Mouse (Mus musculus): ENCODE data around the gene Alg2.

Gene Alg2

DNA sequence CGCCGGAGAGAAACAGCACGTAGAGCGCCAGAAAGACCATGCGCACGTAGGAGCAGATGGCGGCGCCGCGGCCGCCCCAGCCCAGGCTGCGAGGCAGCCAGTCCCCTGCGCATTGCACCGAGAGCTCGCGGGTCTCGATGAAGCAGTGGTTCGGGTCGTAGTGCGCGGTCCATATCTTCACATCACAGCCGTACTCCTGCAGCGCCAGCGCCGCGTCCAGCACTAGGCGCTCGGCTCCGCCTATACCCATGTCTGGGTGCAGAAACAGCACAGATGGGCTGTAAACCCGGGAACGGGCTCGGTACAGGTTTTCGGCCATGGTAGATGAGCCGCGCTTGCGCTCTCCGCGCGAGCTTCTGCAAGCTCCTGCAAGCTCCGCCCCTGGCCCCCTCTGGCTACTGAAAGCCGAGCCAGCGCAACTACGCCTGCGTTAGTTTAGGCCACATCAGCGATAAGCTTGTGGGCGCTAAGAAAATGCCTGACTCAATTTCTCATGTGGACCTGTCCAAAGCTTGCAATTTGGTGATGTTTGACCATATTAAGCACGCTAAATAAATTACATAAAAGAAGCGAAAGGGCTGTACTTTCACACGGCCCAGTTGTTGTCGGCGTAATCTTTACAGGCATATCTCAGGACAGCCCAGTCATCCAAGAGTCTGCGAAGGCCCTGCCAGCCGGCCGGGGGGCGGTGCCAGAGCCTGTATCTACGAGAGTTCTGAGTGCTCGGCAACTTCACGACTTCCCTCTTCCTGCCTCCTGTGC lies at the start of gene Alg2, which contains the start of gene Sec61b:
Alg2 (minus strand) TSS at position 366 of the 762 bp plus-strand sequence.
Sec61b (plus strand) TSS at position 691 of the 762 bp plus-strand sequence.
- DNase-seq (ENCODE audit: low read depth), result peak; percentile 97

DNA sequence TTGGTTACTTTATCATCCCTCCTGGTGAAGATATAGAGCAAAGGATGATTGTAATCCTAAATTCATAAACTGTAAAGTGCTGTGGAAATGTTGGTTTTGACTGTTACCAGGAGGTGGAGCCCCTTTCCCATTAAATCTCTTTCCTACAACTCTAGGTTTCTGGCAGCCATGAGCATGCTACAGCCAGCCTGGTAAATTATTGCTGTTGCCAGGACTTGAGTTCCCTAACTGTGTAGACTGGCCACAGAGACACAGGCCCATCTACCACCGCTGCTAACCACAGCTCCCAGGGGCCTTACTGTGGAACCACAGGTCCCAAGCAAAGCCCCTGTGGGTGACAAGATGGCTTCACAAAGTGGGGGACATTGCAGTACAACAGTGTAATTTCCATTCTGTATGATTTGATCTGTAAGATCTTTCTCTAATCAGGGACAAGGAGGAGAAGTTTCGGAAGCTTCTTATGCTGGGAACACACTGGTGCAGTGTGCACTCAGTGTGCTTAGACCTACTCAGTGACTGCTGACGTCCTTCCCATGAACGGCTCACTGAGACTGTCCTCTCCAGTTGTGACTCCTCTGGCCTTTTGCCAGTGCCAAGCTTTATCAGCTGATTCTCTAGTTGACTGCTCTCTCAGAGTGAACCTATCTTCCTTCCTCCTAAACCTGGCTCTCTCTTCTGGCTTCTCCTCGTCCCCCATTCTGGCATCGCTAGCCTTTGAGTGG lies 47.9 kb upstream of the Alg2 start:
- no peak for DNase-seq (ENCODE audit: low read depth)

DNA sequence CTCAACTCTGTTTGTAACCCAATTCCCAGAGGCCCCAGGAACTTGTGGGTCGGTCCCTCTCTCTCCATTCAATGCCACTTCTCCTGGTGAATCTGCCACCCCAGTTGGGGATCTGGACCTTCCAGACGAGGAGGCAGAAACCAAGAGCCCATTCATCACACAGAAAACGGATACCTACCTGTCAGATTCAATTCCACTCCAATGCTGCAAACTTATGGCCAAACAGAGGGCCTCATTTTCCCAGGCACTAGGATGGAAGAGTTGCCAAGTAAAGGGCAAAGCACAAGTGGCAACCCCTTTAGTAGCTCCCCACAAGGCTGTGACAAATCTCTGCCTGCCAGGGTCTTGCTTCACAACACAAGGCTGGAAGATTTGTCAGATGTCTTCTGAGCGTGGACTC lies 45.9 kb upstream of the Alg2 start:
- no peak for DNase-seq (ENCODE audit: low read depth)

DNA sequence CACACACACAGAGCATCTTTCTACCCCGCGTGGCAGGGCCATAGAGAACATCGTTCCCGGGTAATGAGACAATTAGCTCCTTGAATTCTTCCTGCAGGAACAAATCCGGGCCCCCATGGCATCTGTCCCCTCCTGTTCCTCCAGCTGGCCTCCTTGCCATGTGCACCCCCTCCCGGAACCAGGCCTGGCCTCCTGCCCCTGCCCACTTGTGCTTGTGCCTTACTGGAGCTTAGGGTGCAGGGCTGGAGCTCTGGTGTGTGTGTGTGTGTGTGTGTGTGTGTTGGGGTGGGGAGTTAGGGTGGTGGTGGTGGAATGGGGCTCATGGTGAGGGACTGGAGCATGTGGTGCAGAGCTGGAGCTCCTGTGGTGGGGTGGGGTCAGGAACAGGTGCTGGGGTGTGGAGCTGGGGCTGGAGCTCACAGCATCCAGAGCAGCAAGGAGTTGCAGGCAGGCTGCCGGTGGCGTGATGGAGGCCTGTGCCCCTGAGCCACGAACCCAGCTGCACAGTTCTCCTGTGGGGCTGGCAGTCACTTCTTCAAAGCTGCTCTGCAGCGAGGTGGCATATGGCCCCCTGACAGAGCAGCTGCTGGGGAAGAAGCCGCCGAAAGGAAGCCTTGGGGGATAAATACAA lies 44.5 kb upstream of the Alg2 start:
- DNase-seq (ENCODE audit: low read depth), result no peak

DNA sequence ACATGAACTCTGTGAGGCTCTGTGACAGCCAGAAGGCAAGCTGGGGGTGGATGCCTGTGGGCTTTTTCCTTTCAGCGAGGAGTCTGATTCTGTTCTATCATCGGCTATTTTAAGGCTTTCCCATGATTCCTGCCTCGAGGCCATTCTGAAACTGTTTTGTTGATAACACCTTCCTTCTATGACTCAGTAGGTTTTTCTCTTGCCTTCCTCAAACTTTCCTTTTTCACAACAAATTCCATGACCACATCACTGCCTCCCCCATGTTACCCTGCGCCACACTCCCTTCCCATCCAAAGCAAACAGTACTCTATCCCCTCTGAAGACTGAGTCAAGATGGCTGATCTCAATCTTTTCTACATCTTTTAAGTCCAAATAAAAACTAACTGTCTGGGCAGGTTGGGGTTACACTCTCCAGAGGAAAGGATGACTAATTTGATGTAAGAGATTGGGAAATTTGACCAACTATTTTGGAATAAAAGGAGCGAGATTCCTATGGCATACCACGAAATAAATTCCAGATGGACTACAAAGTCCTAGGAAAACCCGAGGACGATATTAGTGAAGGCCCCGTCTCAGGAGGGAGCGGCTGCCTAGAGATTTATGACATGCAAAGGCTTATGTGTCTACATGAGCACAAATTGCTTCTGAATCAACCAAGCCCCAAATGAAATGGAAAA lies 30.8 kb upstream of the Alg2 start:
- DNase-seq (ENCODE audit: low read depth), result no peak

DNA sequence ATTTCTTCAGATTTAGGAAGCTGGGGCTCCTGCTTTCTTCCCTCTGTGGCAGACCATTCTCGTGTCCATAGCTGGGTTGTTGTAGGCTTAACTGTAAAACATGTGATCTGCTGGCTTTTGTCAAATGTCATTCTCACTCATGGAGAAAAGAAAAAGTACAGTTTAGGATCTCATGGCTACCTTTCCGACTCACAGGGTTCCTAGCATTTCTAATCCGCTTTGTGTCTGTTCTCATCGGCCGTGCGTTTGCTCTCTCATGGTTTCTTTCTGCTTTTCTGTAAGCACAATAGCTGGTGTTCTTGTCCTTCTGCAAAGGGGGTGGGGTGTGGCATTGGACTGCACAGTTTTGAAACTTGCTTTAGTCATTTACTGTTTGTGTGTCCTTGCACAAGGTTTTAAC lies 28.9 kb upstream of the Alg2 start:
- DNase-seq (ENCODE audit: low read depth), result no peak

DNA sequence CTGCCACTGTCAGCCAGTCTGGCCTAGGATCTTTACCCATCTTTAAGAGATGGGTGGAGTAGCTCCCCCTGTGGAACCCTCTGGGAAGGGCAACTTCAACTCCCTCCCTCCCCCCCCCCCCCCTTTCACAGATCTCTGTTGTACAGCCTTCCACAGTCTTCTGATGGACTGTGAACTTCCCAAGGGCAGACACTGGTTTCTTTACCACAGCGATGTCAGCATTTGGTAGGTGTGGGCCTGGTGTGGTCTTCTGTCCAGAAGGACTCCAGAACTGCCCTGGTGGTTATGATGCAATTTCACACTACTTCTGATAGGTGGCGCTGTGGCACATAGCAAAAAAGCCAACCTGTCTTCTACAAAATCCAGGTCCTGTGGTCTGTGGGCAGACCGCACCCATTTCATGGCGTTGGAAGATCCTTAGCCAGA lies 28.4 kb upstream of the Alg2 start:
- peak; percentile 73 for DNase-seq (ENCODE audit: low read depth)

DNA sequence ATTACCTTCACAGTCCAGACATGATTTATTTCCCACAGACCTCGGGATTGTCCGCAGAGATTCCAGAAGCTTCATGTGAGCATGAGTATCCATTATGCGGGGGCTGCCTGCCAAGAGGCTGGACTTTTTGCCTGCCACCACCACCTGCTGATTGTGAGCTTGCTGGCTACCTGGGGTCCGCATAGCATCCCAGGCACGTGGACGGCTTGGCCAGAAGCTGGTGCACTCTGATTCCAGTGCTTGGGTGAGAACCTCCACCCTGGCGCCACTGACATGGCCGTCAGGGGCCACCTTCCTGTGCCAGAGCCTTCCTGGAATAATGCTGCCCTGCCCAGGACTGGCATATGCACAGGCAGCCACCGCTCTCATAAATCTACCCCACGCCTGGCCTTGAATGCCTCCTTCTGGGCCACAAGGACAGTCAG lies 25.0 kb upstream of the Alg2 start:
- no peak for DNase-seq (ENCODE audit: low read depth)

DNA sequence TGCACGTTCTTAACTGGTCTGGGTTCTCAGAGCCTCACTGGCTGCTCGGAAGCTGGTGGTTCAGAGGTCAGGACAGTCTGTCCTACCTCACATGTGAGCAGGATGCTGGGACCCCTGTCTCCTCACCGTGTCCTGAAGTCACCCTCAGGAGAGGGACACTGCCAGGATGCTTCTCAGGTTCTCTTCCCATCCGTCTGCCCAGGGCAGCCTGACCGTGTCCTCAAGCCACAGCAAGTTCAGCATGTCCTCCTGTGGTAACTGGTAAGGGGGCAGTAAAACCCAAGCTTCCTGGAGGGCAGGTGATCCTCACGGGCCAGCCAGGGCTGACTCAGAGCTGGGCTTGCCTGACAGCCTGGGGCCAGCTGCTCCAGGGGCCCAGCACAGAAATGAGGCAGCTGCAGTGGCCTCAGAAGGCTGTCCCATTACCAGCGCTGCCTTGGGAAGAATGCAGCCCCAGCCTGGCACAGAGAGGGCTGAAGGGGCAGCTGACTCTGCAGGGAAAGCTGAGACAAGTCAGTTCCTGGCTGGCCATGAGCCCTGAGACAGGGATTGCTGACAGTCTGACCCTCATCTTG lies 23.8 kb upstream of the Alg2 start:
- no peak for DNase-seq (ENCODE audit: low read depth)

DNA sequence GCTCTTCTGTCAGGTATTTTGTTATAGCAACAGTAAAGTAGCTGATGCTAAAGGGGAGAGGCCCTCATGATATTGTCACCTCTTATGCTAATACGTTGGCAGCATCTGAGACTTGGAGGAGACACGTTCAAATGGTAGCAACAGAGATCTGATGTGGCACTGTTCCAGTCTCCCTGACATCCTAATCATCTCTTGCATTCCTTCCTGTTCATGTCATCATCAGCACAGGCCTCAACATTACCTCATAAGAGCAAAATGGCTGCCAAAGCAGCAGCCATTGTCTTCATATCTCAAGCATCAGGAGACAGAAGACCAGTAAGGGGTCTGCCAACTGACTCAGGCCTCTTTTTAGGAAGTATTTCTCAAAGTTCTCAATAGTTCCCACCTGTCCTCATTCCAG lies 20.6 kb upstream of the Alg2 start:
- DNase-seq (ENCODE audit: low read depth), result no peak

DNA sequence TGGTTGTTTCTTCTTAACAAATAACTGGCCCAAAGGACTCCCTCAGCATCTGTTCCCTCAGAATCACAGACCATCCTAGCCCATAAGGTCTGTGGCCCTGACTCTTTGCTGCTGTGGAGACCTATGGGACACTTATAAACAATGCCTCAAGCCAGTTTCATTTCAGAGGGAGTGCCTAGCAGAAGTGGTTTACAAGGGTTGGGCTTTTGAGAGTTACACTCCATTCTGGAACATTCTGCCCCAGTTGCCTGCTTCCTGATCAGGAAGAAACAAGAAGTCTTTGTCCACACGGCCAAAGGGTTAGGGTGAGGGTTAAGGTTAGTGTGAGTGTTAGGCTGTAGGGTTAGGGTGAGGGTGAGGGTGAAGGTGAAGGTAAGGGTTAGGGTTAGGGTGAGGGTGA lies 20.0 kb upstream of the Alg2 start:
- DNase-seq (ENCODE audit: low read depth), result no peak

DNA sequence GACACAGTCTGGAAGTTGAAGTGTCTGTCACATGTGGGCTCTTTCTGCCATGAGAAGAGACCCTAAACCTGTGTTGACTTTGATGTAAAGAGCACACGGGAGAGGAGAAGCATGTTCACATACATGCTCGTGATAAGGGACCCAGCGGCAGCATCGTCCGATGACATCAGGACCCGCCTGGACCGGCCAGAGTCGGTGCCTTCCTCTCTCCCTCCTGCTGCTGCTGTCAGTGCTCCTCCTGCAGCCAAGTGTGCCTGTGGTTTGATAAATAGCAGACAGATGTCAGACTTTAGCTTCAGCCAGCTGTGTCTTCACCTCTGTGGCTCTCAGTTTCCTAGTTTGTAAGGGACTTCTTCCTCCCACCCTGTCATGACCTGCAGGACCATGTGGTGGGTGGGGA lies 19.3 kb upstream of the Alg2 start:
- DNase-seq (ENCODE audit: low read depth), result no peak

DNA sequence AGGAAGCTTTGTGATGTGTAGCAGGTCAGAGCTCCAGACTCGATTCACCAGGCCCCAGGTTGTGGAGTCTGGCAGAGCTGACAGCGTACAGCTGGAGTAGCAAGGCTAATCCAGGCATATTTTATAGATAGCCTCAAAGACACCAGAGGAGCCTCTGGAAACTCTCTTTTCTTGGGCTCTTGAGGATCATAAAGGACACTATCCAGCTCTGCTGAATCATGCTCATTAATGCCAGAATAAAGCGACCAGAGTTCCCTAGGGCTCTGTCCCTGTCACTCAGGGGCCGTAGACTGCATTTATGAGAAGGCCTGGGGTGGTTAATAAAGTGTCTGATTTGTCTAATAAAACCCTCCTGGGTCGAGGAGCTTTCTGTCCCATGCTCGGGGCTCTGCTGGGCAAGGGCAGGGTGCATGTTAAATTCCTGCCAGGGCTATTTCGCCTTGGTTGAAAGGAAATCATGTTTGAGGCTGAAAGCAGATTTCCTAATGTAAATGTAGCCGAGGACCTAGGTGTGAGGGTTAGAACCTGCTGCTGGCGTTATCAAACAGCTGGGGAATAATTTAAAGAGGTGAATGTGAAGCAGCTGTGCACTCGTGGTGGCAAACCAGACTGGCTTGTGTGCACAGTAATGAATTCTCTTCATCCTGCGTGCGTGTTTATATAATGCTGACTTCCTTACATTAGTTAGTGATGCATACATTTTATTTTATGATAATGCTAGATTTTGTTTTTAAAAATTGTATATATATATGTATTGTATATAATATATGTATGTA lies 18.4 kb upstream of the Alg2 start:
- DNase-seq (ENCODE audit: low read depth), result no peak

DNA sequence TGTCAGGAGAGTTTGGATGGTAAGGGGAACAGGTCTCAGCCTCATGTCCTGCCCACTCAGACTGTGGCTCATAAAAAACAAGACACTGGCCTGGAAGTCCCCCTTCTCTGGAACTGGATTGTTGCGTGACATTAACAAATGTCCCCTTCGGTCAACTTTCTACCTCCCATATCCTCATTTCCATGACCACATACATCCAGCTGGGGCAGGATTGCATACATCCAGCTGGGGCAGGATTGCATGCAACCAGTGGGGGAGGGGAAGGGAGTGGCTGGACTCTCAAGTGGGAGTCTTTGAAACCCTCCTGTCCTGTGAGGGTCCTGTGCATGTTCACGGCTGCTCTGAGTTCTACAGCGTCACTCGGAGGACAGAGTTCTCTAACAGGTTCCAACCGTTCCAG lies 17.1 kb upstream of the Alg2 start:
- no peak for DNase-seq (ENCODE audit: low read depth)

DNA sequence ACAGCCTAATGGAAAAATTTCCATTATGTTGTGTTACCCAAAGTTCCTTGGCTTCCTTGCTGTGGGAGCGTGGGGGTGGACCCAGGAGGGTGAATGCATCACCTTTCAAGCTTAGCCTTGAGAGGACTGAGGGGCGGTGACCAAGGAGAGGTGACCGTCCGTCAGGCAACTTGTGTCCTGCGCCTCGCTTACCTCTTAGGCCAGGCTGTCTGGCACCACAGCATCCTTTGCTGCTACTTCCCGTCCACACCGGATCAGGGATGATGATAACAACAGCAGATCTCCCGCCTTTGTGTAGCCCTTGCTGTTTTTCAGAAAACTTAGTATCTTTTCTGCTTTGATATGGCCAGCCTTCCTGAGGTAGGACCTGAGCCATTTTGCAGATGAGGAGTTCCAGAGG lies 6.4 kb upstream of the Alg2 start:
- no peak for DNase-seq (ENCODE audit: low read depth)

DNA sequence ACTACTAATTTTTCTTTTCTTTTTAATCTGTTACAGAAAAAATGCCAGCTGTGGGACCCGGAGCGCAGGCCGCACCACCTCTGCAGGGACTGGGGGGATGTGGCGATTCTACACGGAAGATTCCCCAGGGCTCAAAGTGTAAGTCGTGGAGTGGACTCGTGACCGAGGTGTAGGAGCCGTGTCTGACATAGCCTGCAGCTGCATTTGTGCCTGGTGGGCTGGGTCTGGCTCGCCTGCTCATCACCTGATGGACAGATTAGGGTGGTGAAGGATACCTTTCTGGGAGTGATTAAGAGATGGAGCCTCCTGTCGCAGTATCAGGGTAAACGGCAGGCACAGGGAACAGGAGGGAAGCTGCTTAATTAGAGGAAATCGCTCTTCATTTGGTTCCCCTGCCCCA lies 6.0 kb upstream of the Alg2 start:
- DNase-seq (ENCODE audit: low read depth), result no peak

DNA sequence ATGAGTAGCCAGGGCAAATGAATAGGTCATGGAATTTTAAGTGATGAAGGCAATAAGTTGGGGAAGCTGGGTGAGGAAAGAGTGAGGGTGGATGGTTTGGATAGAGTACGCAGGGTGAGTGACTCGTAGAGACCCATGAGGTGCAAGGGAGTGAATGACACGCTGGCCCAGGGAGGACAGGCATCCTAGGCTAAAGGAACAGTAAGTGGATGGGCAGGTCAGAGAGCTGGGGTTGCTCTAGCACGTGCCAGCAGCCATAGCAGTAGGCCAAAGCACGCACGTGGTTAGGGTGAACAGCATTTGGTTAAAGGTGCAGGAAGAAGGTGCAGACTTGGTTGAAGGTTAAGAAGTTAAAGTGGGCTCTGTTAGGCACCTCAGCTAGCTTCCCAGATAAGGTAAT lies 3.4 kb upstream of the Alg2 start:
- DNase-seq (ENCODE audit: low read depth), result no peak

DNA sequence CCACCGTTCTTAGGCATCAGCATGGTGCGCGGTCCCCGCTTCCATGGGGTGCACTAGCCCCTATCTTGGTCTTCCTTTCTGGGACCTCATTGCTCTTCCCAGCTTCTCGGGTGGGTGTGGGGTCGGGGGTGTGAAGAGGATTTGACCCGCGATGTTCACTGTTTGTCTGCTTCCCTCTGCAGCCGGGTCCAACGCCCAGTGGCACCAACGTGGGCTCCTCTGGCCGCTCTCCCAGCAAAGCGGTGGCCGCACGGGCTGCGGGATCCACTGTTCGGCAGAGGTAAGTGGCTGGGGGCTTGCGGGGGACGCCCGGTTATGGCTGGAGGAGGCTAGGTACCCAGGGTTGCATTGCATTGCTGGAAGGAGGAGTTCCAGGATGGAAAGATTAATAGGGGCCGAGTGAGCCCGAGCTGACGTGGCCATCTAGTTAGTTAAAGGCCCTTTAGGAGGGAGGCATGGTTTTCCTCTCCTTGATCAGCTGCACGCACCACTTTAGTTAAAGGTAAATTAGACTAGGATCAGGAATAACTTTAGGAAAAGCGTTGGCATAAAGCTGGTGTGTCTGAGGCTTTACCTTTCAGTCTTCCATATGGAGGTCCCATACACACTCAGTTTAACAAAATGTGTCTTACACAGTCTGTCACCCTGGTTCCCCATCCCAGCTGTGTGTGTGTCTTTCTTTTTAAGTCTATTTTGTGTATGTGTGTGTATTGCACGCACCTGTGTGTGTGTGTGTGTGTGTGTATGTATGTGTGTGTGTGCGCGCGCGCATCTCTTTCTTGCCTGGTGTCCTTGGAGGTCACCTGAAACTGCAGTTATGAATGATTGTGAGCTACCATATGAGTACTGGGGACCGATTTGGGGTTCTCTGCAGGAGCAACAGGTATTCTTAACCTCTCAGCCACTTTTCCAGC lies 854 bp upstream of the Alg2 start:
- DNase-seq (ENCODE audit: low read depth), result no peak

DNA sequence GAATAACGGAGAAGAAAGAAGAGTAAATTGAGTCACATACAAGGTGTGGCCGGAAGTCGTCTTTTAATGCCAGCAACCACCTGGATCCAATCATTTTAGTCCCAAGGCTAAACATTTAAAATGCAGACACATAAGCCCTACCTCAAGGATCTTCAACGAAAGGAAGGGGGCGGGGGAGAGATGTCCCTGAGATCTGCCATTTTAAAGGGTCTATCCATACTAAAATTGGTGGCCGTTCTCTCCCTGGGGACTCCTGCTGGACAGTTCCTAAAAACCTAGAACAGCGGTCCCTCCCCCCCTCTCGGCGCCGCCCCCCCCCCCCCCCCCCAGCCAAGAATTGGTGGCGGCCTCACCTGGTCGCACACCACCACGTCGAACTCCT lies 556 bp downstream of the Alg2 start:
- peak; percentile 16 for DNase-seq (ENCODE audit: low read depth)

DNA sequence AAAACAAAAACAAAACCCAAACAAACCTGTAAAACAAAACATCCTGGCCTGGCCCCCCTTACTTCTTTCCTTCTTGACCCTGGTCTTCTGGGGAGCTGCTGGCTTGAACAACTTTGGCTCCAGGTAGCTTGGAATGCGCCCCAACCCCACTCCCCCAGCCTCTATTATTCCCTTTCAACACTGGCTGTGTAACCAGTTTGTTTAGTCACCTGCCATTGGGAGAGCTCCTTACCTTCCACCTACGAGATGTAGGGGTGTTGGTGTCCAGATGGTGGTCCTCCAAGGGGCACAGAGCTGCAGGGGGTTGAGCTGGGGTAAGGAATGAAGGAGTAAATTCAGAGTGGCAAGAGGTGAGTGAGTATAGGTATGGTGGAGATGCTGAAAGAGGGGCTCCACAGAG lies 6.9 kb downstream of the Alg2 start:
- no peak for DNase-seq (ENCODE audit: low read depth)

Measured in c-Kit-positive CD71-negative TER-119-negative erythroid progenitor cells, embryonic 14.5 days (primary cell).